Mouse (Mus musculus) heart, adult 2 months (tissue): ENCODE measurements at regions not wholly inside any gene's neighbourhood (a gene's known extent, or its start where the extent isn't known, plus 50 kb on each side); places are given as distances from the start of the nearest gene placed in this dataset.

ENCODE experiments used
- CTCF ChIP-seq: fragments of 200-600 bp; IDR thresholded peaks from 2 replicates; pipeline ENCODE4 v1.8.1; 2022; ENCODE audit warnings: antibody characterized with exemption, mild to moderate bottlenecking, moderate library complexity
- POLR2A ChIP-seq: fragments of 200-500 bp; IDR thresholded peaks from 2 replicates; pipeline ENCODE4 v1.6.1; 2011; ENCODE audit warnings: mild to moderate bottlenecking, low read depth, low read length, control low read depth; ENCODE audit not compliant: insufficient read depth

DNA sequence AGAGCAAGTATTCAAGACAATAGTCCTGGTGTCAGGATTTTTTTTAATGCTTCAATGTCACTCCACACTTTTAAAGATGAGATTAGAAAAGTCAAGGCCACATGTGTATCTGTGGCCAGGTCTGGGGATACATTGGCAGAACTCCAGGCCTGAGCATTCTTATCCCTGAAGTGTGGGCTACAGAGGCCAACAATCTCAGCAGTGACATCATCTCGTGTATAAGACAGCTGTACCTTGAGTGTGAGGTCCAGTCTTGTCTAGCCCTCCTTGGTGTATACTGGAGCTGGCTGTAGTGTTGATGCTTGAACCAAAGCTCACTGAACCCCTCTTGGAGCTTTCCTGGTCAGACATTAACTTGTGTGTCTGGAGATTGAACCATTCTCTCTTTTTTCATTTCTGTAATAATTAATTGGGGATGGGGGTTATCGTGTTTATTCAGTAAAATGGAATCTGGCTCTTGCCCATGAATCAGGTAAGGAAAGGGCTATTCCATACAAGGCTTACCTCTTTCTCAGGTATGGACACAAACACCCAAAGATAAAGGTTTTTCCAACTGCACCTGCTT, 182.3 kb upstream of the Irx4 start:
- TF ChIP-seq CTCF (no peak), POLR2A (no peak)
